Mouse (Mus musculus) liver, embryonic 14.5 days (tissue): ENCODE results near the gene Vegfb. TPM values are rescaled to one million over a fixed set of nuclear protein-coding genes. Genes with fewer than 3 reads are reported as not detected.

Experiments
- ATAC-seq: fragments of 200-750 bp; cut with Nextera tagmentation; 2 replicates; pipeline ENCODE4 v1.8.0; 2017; ENCODE audit warnings: moderate number of reproducible peaks, mild to moderate bottlenecking, moderate library complexity; ENCODE audit not compliant: insufficient read depth
- DNase-seq, 3 experiments: peaks; one replicate each; pipeline ENCODE4 v3.0.0-alpha.2; 2012 to 2013; ENCODE audit warnings: low read depth in 3 of 3, low spot score in 3 of 3
- H3K27ac ChIP-seq: fragments of 300-500 bp; sonication (generic); 2 replicates; pipeline ENCODE4 v1.5.1; 2014; ENCODE audit warnings: moderate library complexity, mild to moderate bottlenecking, control low read depth, inconsistent platforms
- H3K27me3 ChIP-seq: fragments of 300-500 bp; sonication (generic); 2 replicates; pipeline ENCODE4 v1.6.1; 2014; ENCODE audit warnings: mild to moderate bottlenecking, low read length, moderate library complexity; ENCODE audit not compliant: control insufficient read depth, insufficient read depth
- H3K36me3 ChIP-seq: fragments of 300-500 bp; sonication (generic); replicated peaks from 2 replicates; pipeline ENCODE4 v1.6.1; 2014; ENCODE audit warnings: low read depth; ENCODE audit not compliant: control insufficient read depth, insufficient read depth
- H3K4me1 ChIP-seq, 2 experiments: fragments of 200-500 bp in 1 of 2; fragments of 300-500 bp in 1 of 2; sonication (generic) in 1 of 2; replicated peaks; 2 replicates each; pipeline ENCODE4 v1.6.1; 2012 to 2014; ENCODE audit warnings: antibody characterized with exemption in 1 of 2, inconsistent platforms in 1 of 2, low read length in 1 of 2; ENCODE audit not compliant: control insufficient read depth in 2 of 2, insufficient read depth in 2 of 2
- H3K4me2 ChIP-seq: fragments of 300-500 bp; sonication (generic); 2 replicates; pipeline ENCODE4 v1.6.1; 2014; ENCODE audit warnings: low read depth, mild to moderate bottlenecking, control low read depth, moderate library complexity
- H3K4me3 ChIP-seq, 2 experiments: fragments of 200-500 bp in 1 of 2; fragments of 300-500 bp in 1 of 2; sonication (generic) in 1 of 2; 2 replicates each; pipeline ENCODE4 v1.5.1; 2012 to 2014; ENCODE audit warnings: low read depth in 2 of 2, low read length in 2 of 2, mild to moderate bottlenecking in 2 of 2, control low read depth in 1 of 2, inconsistent platforms in 1 of 2, moderate library complexity in 1 of 2; ENCODE audit not compliant: insufficient read depth in 1 of 2
- H3K9ac ChIP-seq: fragments of 300-500 bp; sonication (generic); replicated peaks from 2 replicates; pipeline ENCODE4 v1.6.1; 2014; ENCODE audit warnings: mild to moderate bottlenecking, control low read depth, moderate library complexity
- H3K9me3 ChIP-seq: fragments of 300-500 bp; sonication (generic); 2 replicates; pipeline ENCODE4 v1.6.1; 2016; ENCODE audit warnings: low read length, mixed read lengths; ENCODE audit not compliant: control insufficient read depth
- CTCF ChIP-seq: IDR thresholded peaks from 2 replicates; pipeline ENCODE4 v1.5.1; 2016; ENCODE audit warnings: antibody characterized with exemption, low read depth, control low read depth
- EP300 ChIP-seq: IDR thresholded peaks from 2 replicates; pipeline ENCODE4 v1.6.1; 2016; ENCODE audit warnings: antibody characterized with exemption, low read depth
- WGBS: fragments of 180-500 bp; shearing (Covaris S2); extraction: QIAGEN DNeasy Blood & Tissue Kit; methylation state at CpG from one replicate; pipeline ENCODE4 v1.1.7; 2014; ENCODE audit not compliant: insufficient replicate concordance; 5-methylcytosine and 5-hydroxymethylcytosine counted together
- polyA plus RNA-seq, 2 experiments: library from polyadenylated mRNA; depleted of rRNA in 1 of 2; stranded (reverse) in 1 of 2; unstranded in 1 of 2; fragments of >200 nt; fragmentation: Nextera tagmentation in 1 of 2; extraction: Ambion mirVana in 1 of 2; gene quantifications; 2 replicates each; pipeline versions ENCODE4 v1.2.1 to v1.2.3; 2012 to 2014

Vegfb gene
- polyA plus RNA-seq (2012; rRNA removed) (7.6 and 8.0 TPM in 2 replicates), polyA plus RNA-seq (2014; fragmentation: Nextera tagmentation; extraction: Ambion mirVana) (9.5 and 10.2 TPM in 2 replicates)

DNA sequence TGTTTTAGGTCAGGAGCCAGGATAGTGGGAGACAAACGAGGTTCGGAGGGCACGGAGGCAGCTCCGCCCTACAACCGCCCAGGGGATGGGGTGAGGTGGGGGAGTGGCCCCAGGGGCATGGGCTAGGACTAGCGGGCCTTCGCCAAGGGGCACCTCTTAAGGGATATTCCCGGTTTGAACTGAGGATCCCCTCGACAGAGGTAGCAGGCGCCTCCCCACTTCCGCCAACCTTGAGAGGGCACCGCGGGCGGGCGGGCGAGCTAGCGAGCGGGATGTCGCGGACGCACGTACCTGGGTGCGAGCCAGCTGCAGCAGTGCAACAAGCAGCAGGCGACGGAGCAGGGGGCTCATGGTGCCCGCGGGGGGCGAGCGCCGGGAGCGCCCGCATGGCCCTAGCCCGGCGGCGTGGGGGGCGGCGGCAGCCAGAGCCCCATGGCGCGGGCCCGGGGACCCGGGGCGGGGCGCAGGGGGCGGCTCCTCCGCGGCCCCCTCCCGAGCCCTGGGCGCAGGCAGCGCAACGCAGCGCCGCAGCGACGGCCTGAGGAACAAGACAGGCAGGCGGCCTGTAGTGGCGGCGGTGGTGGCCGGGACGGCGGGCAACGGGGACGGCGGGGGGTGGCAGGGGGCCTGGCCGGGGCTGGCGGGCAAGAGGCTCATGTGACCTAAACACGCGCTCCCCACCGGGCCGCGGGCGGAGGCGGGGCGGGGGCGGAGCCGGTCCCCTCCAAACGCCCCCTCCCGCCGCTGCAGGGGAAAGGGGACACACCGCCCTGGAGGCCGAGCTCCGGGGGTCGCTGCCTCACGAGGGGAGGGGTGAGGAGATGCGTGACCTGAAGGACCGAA is at the start of gene Vegfb:
Vegfb (minus strand) TSS at position 591 of the 843 bp plus-strand sequence.
- no peaks in the 10 kb centered on the region for H3K9me3 ChIP-seq
- no peaks in the 10 kb centered on the region for H3K36me3 ChIP-seq
- H3K27ac ChIP-seq: no peak within 1 kb of the TSS; the same call in 1 of the 2 replicates
- DNase-seq (no peak), ATAC-seq (peak; percentile 58; the same call in 1 of the 2 replicates)
- peak within 1 kb of the TSS; percentile 76 for H3K4me2 ChIP-seq
- peak within 1 kb of the TSS; percentile 53 to 64 for H3K4me3 ChIP-seq
- no peak for TF ChIP-seq CTCF
- TF ChIP-seq EP300: no peak
- H3K4me1 ChIP-seq: peaks cover 19% of the 10 kb centered on the region in 2 experiments
- under 1% methylated on average over 73 of the region's 85 CpGs for WGBS
- peak within 1 kb of the TSS; percentile 62 for H3K9ac ChIP-seq
- no peaks in the 10 kb centered on the region for H3K27me3 ChIP-seq

DNA sequence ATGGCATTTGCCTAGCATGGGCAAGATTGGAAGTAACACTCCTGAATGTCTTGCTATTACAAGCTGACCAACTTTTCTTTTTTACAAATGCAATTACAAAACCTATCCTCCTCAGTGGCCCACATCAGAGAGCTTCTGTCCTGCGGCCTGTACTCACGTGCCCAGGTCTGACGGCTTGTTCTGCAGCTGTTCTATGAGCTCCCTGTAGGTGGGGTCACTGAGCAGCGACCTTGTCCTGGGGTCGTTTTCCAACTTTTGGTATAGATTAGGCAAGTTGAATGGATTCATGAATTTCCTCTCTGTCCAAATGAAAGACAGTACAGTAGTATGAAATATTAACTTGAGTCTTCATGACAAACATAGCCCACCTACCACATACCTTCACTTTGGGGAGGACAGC is 46.6 kb upstream of the Vegfb start:
- H3K4me3 ChIP-seq: no peak overlapping the region
- no peak overlapping the region for H3K9ac ChIP-seq
- TF ChIP-seq EP300: no peak
- TF ChIP-seq CTCF: peak; percentile 17; the same call in 1 of the 2 replicates
- H3K36me3 ChIP-seq: peaks cover 60% of the 10 kb centered on the region
- H3K27ac ChIP-seq: no peak overlapping the region
- ATAC-seq (no peak), DNase-seq (no peak)
- 90% methylated on average over 5 of the region's 5 CpGs for WGBS
- H3K4me2 ChIP-seq: no peak overlapping the region
- no peaks in the 10 kb centered on the region for H3K9me3 ChIP-seq
- peaks cover 16 to 18% of the 10 kb centered on the region in 2 experiments; a peak in 3 of 4 replicates for H3K4me1 ChIP-seq
- H3K27me3 ChIP-seq: no peaks in the 10 kb centered on the region

GRCm38 (mm10) chr19:7029531-7029930 is 42.1 kb upstream of the Vegfb start:
- H3K4me1 ChIP-seq: no peaks in the 10 kb centered on the region
- H3K27ac ChIP-seq: no peak overlapping the region
- no peak overlapping the region for H3K4me2 ChIP-seq
- H3K27me3 ChIP-seq: no peaks in the 10 kb centered on the region
- H3K9me3 ChIP-seq: no peaks in the 10 kb centered on the region
- H3K4me3 ChIP-seq: no peak overlapping the region
- no peak for DNase-seq
- ATAC-seq: no peak
- H3K9ac ChIP-seq: no peak overlapping the region
- WGBS: 85% methylated on average over 5 of the region's 5 CpGs
- TF ChIP-seq CTCF (no peak), EP300 (no peak)
- peaks cover 92% of the 10 kb centered on the region for H3K36me3 ChIP-seq

GRCm38 (mm10) chr19:7020224-7020641 is 32.8 kb upstream of the Vegfb start:
- peak; percentile 50 to 64 (median 52) for DNase-seq
- Histone ChIP-seq H3K4me2 (peak overlapping the region; percentile 98), H3K4me1 (peaks cover 19 to 29% of the 10 kb centered on the region in 2 experiments), H3K36me3 (peaks cover 55% of the 10 kb centered on the region), H3K9ac (no peak overlapping the region; the same call in 1 of the 2 replicates), H3K4me3 (peak overlapping the region; percentile 20 to 80; a peak in 2 of 4 replicates), H3K9me3 (no peaks in the 10 kb centered on the region), H3K27me3 (no peaks in the 10 kb centered on the region), H3K27ac (peak overlapping the region; percentile 98)
- no peak for TF ChIP-seq EP300
- TF ChIP-seq CTCF: peak; percentile 93
- ATAC-seq: no peak
- WGBS: 18% methylated on average over 3 of the region's 3 CpGs

- Histone ChIP-seq H3K9ac (peak within 1 kb of the TSS; percentile 95), H3K27me3 (no peaks in the 10 kb centered on the region), H3K4me2 (peak within 1 kb of the TSS; percentile 98), H3K27ac (peak within 1 kb of the TSS; percentile 98), H3K4me1 (peaks cover 19 to 29% of the 10 kb centered on the region in 2 experiments), H3K9me3 (no peaks in the 10 kb centered on the region), H3K4me3 (peak within 1 kb of the TSS; percentile 73 to 80), H3K36me3 (peaks cover 51% of the 10 kb centered on the region)
- DNase-seq: peak; percentile 61 to 71 (median 67)
- peak; percentile 75 for ATAC-seq
- TF ChIP-seq CTCF: no peak; the same call in 1 of the 2 replicates
- TF ChIP-seq EP300: peak; percentile 29; the same call in 1 of the 2 replicates
- WGBS: 8% methylated on average over 5 of the region's 5 CpGs
Measured at GRCm38 (mm10) chr19:7019191-7019590, 31.7 kb upstream of the Vegfb start, which contains the start of gene Fermt3. Gene Fermt3 (minus strand): TSS chr19:7019469.
